ENCODE assay signal across 8 mouse cellular contexts in the genomic region with DNA sequence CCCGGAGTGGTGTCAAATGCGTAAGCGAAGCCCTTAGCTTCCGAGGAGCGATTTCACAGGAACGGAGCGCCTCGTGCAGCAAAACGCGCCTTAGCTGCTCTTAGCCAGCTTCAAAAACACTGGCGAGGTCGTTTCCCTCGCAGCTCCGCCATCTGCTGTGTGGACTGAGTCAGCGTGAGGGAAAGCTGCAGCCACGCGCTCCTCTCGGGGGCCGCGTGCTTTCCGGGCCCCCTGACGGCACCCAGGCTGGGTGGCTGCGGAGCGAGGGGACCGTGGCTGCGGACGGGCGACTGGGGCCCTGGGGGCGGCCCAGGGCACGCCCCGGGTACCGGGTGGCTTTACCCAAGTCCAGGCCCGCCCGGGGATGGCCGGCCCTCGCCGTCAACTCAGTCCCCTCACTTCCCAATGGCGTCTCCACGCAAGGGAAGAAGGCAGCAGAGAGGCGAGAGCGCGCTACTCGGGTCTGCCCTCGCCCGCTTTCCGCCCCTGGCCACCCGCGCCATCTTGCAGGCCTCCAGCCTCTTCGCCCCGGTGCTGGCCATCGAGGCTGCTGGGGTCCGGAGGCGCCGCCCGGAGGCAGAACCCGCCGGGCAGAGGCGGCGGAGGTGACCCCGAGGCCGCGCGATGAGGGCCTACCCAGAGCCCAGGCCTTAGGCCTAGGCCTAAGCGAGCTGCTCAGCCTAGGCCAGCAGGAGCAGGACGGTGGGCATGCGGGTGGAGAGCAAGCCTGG. TPM values are rescaled to one million over a fixed set of nuclear protein-coding genes. Genes with fewer than 3 reads are reported as not detected.
DNase-seq lines count a peak whose midpoint lies in the region; ATAC-seq and TF ChIP-seq lines count a peak whose summit lies in the region.

No protein-coding gene starts in this region.

- H3K4me2 ChIP-seq in lung, embryonic 14.5 days: peak overlapping the region; percentile 77
- H3K4me2 ChIP-seq in forebrain, postnatal 0 days (ENCODE audit: low read depth): peak overlapping the region; percentile 81
- H3K4me2 ChIP-seq in neural tube, embryonic 11.5 days (ENCODE audit: low read depth): peak overlapping the region; percentile 67

- peak; percentile 42 for ATAC-seq in lung, embryonic 14.5 days (ENCODE audit: insufficient read depth)
- peak; percentile 80 for ATAC-seq in forebrain, postnatal 0 days
- peak; percentile 64 for ATAC-seq in neural tube, embryonic 11.5 days (ENCODE audit: insufficient read depth, low FRiP score, low TSS enrichment)

- 0 out of 2 replicates have a peak, but pooled peaks cover 3% of the 10 kb centered on the region for H3K4me1 ChIP-seq in lung, embryonic 14.5 days (ENCODE audit: insufficient read depth)
- H3K4me1 ChIP-seq in forebrain, postnatal 0 days (ENCODE audit: insufficient read depth): no peaks in the 10 kb centered on the region
- H3K4me1 ChIP-seq in neural tube, embryonic 11.5 days (ENCODE audit: control insufficient read depth, insufficient read depth, low read length): peaks cover 12% of the 10 kb centered on the region; the same call in 1 of the 2 replicates

- peak overlapping the region; percentile 39 for H3K4me3 ChIP-seq in lung, embryonic 14.5 days (ENCODE audit: low read depth, low read length)
- H3K4me3 ChIP-seq in forebrain, postnatal 0 days (ENCODE audit: low read depth, low read length): peak overlapping the region; percentile 41
- peak overlapping the region; percentile 37 for H3K4me3 ChIP-seq in neural tube, embryonic 11.5 days (ENCODE audit: low read depth, low read length)

- H3K36me3 ChIP-seq in lung, embryonic 14.5 days (ENCODE audit: insufficient read depth): no peaks in the 10 kb centered on the region
- 0 out of 2 replicates have a peak, but pooled peaks cover 13% of the 10 kb centered on the region for H3K36me3 ChIP-seq in forebrain, postnatal 0 days (ENCODE audit: insufficient read depth)
- no peaks in the 10 kb centered on the region for H3K36me3 ChIP-seq in neural tube, embryonic 11.5 days (ENCODE audit: control insufficient read depth, insufficient read depth, low read length)

- peaks cover 75% of the 10 kb centered on the region for H3K27me3 ChIP-seq in lung, embryonic 14.5 days (ENCODE audit: insufficient read depth, low read length)
- H3K27me3 ChIP-seq in forebrain, postnatal 0 days (ENCODE audit: insufficient read depth, low read length): 0 out of 2 replicates have a peak, but pooled peaks cover 12% of the 10 kb centered on the region
- H3K27me3 ChIP-seq in neural tube, embryonic 11.5 days (ENCODE audit: control insufficient read depth, insufficient read depth, low read length): peaks cover 41% of the 10 kb centered on the region

- DNase-seq in lung, embryonic 14.5 days: peak; percentile 79
- DNase-seq in lung, adult 18-20 months: no peak
- DNase-seq in cerebellum, postnatal 14 days: peak; percentile 68
- DNase-seq in forebrain, postnatal 0 days: peak; percentile 86
- DNase-seq in left cerebral cortex, postnatal 36 days (ENCODE audit: low spot score in 2 of 2): peak; percentile 59 to 72
- DNase-seq in neural tube, embryonic 11.5 days (ENCODE audit: low spot score): peak; percentile 78
- no peak for DNase-seq in T-cell, adult 2 months (ENCODE audit: low spot score)
- no peak for DNase-seq in adipocyte (ENCODE audit: low spot score)

- intact Hi-C loops in left cerebral cortex, postnatal 36 days (cut with DNase I): loop anchor here (2.0 to 10.0 kb wide), 4 partner anchors 149 to 643 kb away; no protein-coding TSS in a partner anchor

- H3K27ac ChIP-seq in lung, embryonic 14.5 days (ENCODE audit: low read depth): no peak overlapping the region
- peak overlapping the region; percentile 84 for H3K27ac ChIP-seq in forebrain, postnatal 0 days (ENCODE audit: low read depth, low read length)
- peak overlapping the region; percentile 21 for H3K27ac ChIP-seq in neural tube, embryonic 11.5 days (ENCODE audit: low read depth, low read length)

- no peak for TF ChIP-seq CTCF in lung, embryonic 14.5 days (IDR thresholded peaks at IDR 0.05; ENCODE audit: low read depth)
- TF ChIP-seq CTCF in forebrain, postnatal 0 days (IDR thresholded peaks at IDR 0.05; ENCODE audit: low read depth): no peak

- H3K9me3 ChIP-seq in lung, embryonic 14.5 days (ENCODE audit: low read depth, low read length): no peaks in the 10 kb centered on the region
- H3K9me3 ChIP-seq in forebrain, postnatal 0 days (ENCODE audit: low read length): no peaks in the 10 kb centered on the region
- no peaks in the 10 kb centered on the region for H3K9me3 ChIP-seq in neural tube, embryonic 11.5 days (ENCODE audit: control insufficient read depth, low read length)

- WGBS in lung, embryonic 14.5 days: 5% methylated on average over 63 of the region's 66 CpGs
- WGBS in forebrain, postnatal 0 days: 10% methylated on average over 62 of the region's 66 CpGs
- 2% methylated on average over 64 of the region's 66 CpGs for WGBS in neural tube, embryonic 11.5 days

- peak overlapping the region; percentile 52 for H3K9ac ChIP-seq in lung, embryonic 14.5 days
- H3K9ac ChIP-seq in forebrain, postnatal 0 days: peak overlapping the region; percentile 61
- H3K9ac ChIP-seq in neural tube, embryonic 11.5 days (ENCODE audit: low read length): peak overlapping the region; percentile 69

RNA-seq across cellular contexts. Expression of a gene that starts 13.0 kb away (rescaled TPM):
- 0.16 and 0.20 TPM in 2 replicates for polyA plus RNA-seq in lung, embryonic 14.5 days (2014; fragmentation: Nextera tagmentation; extraction: Ambion mirVana)
- total RNA-seq in forebrain, postnatal 0 days (2014; rRNA removed): 38.0 and 43.2 TPM in 2 replicates
- 26.7 and 28.8 TPM in 2 replicates for polyA plus RNA-seq in forebrain, postnatal 0 days (2015; fragmentation: Nextera tagmentation; extraction: Ambion mirVana)
- total RNA-seq in left cerebral cortex, postnatal 36 days (2021): 100 to 1,000 TPM; 121 to 153 TPM
- 0.29 and 0.57 TPM in 2 replicates for polyA plus RNA-seq in neural tube, embryonic 11.5 days (2014; fragmentation: Nextera tagmentation; extraction: Ambion mirVana)

Comparison
In these comparisons a context has a peak if more than half of its experiments do, and no peak if none do; other contexts are left out.
1. DNase-seq: peak in lung, embryonic 14.5 days (single experiment), cerebellum, postnatal 14 days (2 of 2), forebrain, postnatal 0 days (single experiment), left cerebral cortex, postnatal 36 days (2 of 2) and neural tube, embryonic 11.5 days (single experiment); none in lung, adult 18-20 months (0 of 2), T-cell, adult 2 months (single experiment) and adipocyte (single experiment).
2. RNA of a gene that starts 13.0 kb away (polyA plus RNA-seq): 26.7 to 28.8 TPM in forebrain, postnatal 0 days; 0.29 to 0.57 TPM in neural tube, embryonic 11.5 days and 0.16 to 0.20 TPM in lung, embryonic 14.5 days; every median in the first group is over 10 times any median in the second.
3. Peak in every context shown above with its lines, with median percentiles within 50 percentile points of each other: ATAC-seq, H3K4me2 ChIP-seq, H3K4me3 ChIP-seq and H3K9ac ChIP-seq.